Comparison of ENCODE assay signal across 9 mouse cellular contexts in the genomic region with DNA sequence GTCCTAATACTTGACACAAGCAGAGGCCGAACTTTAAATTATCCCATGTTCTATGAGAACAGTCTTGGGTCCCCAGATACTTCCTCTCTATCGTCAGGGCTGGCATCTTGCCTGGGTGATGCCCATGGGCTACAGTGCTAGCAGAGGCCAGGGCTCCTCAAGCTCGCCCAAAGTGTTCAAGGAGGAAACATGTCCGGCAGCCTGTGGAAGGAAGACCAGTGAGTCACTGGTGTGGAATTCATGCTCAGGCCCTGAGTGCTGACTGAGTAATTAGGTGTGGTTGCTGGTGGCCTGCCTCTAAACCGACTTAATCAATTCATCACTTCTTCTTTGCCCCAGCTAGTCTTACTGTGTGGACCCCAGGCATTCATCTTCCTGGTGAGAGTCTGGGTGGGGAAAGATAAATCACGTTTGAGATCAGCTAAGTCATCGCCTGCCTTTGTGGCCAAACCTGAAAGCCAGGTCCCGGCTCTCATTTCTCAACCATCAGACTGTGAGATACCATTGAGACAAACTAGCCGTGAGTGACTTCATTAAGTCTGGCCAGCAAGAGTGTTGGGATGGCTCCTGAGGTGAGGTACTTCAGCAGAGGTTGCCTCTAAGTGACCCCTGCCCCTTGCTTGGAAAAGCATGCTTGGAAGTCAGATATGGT. TPM values are rescaled to one million over a fixed set of nuclear protein-coding genes. Genes with fewer than 3 reads are reported as not detected.
DNase-seq lines count a peak whose midpoint lies in the region; ATAC-seq and TF ChIP-seq lines count a peak whose summit lies in the region.
"Had no signal": no experiment of that assay in that cellular context is flagged by ENCODE, and none has a peak within 500 bp of the region (broad histone marks: within the 10 kb centered on the region; RNA-seq: fewer than 3 reads in every experiment).

No protein-coding gene starts in this region.

- peak overlapping the region; percentile 67 for H3K27ac ChIP-seq in heart, embryonic 10.5 days
- H3K27ac ChIP-seq in stomach, postnatal 0 days (replicated peaks), result peak overlapping the region; percentile 31; the same call in 1 of the 2 replicates
- no peak overlapping the region for H3K27ac ChIP-seq in hindbrain, embryonic 13.5 days

- DNase-seq in left cerebral cortex, postnatal 4 days, result peak; percentile 49
- no peak for DNase-seq in left cerebral cortex, postnatal 14 days (ENCODE audit: low spot score in 2 of 2)
- DNase-seq in heart, embryonic 10.5 days (ENCODE audit: low spot score), result no peak
- DNase-seq in kidney, postnatal 10 days, result peak; percentile 72
- peak; percentile 52 for DNase-seq in stomach, postnatal 0 days (ENCODE audit: low spot score)
- no peak for DNase-seq in thymus, postnatal 0 days (ENCODE audit: low spot score)
- DNase-seq in layer of hippocampus, adult 9-10 months (ENCODE audit: low spot score), result no peak

- no peak overlapping the region for H3K9ac ChIP-seq in stomach, postnatal 0 days (ENCODE audit: low read length)
- H3K9ac ChIP-seq in hindbrain, embryonic 13.5 days, result no peak overlapping the region

- no peaks in the 10 kb centered on the region for H3K9me3 ChIP-seq in heart, embryonic 10.5 days
- no peaks in the 10 kb centered on the region for H3K9me3 ChIP-seq in stomach, postnatal 0 days (ENCODE audit: control insufficient read depth, low read length)
- H3K9me3 ChIP-seq in hindbrain, embryonic 13.5 days, result no peaks in the 10 kb centered on the region

- H3K4me2 ChIP-seq in stomach, postnatal 0 days (replicated peaks; ENCODE audit: low read depth), result no peak overlapping the region
- H3K4me2 ChIP-seq in hindbrain, embryonic 13.5 days, result no peak overlapping the region

- no peaks in the 10 kb centered on the region for H3K36me3 ChIP-seq in heart, embryonic 10.5 days
- no peaks in the 10 kb centered on the region for H3K36me3 ChIP-seq in stomach, postnatal 0 days (ENCODE audit: control insufficient read depth, insufficient read depth, low read length)
- H3K36me3 ChIP-seq in hindbrain, embryonic 13.5 days, result no peaks in the 10 kb centered on the region

- peaks cover 8% of the 10 kb centered on the region; the same call in 1 of the 2 replicates for H3K27me3 ChIP-seq in heart, embryonic 10.5 days (ENCODE audit: insufficient read depth, poor library complexity, severe bottlenecking)
- H3K27me3 ChIP-seq in stomach, postnatal 0 days (ENCODE audit: control insufficient read depth, insufficient read depth, low read length), result no peaks in the 10 kb centered on the region
- H3K27me3 ChIP-seq in hindbrain, embryonic 13.5 days, result no peaks in the 10 kb centered on the region
- H3K27me3 ChIP-seq: CH12.LX had no signal

- intact Hi-C loops in left cerebral cortex, postnatal 4 days (cut with DNase I), result no loop called here
- intact Hi-C loops in left cerebral cortex, postnatal 14 days (cut with DNase I), result no loop called here

- WGBS in heart, embryonic 10.5 days, result 41% methylated on average over 9 of the region's 9 CpGs
- WGBS in stomach, postnatal 0 days, result 32% methylated on average over 9 of the region's 9 CpGs
- WGBS in hindbrain, embryonic 13.5 days, result 57% methylated on average over 9 of the region's 9 CpGs

- no peak overlapping the region for H3K4me3 ChIP-seq in heart, embryonic 10.5 days
- H3K4me3 ChIP-seq in stomach, postnatal 0 days (ENCODE audit: low read depth, low read length), result no peak overlapping the region
- no peak overlapping the region for H3K4me3 ChIP-seq in hindbrain, embryonic 13.5 days

- ATAC-seq in stomach, postnatal 0 days (ENCODE audit: low FRiP score, low TSS enrichment), result peak; percentile 79
- no peak for ATAC-seq in hindbrain, embryonic 13.5 days (ENCODE audit: low FRiP score)

- TF ChIP-seq EP300 in stomach, postnatal 0 days (optimal IDR thresholded peaks at IDR 0.05), result peak; percentile 73

- TF ChIP-seq CTCF in stomach, postnatal 0 days (IDR thresholded peaks at IDR 0.05; ENCODE audit: low read depth), result no peak

- peaks cover 57% of the 10 kb centered on the region for H3K4me1 ChIP-seq in heart, embryonic 10.5 days
- H3K4me1 ChIP-seq in stomach, postnatal 0 days (replicated peaks; ENCODE audit: control insufficient read depth, insufficient read depth), result 0 out of 2 replicates have a peak, but pooled peaks cover 3% of the 10 kb centered on the region
- peaks cover 75% of the 10 kb centered on the region for H3K4me1 ChIP-seq in hindbrain, embryonic 13.5 days (replicated peaks)

RNA-seq across cellular contexts. Expression of gene Ackr3, which starts 21.9 kb away (rescaled TPM):
- total RNA-seq in left cerebral cortex, postnatal 4 days (2021), result 1 to 10 TPM; 7.3 to 9.0 TPM
- 10 to 100 TPM in 1 of 2 experiments, 1 to 10 TPM in 1; 7.2 to 10.5 TPM for total RNA-seq in left cerebral cortex, postnatal 14 days (2021)
- 24.7 and 25.5 TPM in 2 replicates for polyA plus RNA-seq in heart, embryonic 10.5 days (2016; fragmentation: Nextera tagmentation; extraction: Ambion mirVana)
- polyA plus RNA-seq in stomach, postnatal 0 days (2015; fragmentation: Nextera tagmentation; extraction: Ambion mirVana), result 14.6 and 15.6 TPM in 2 replicates
- 1.6 TPM in 2 replicates for polyA plus RNA-seq in thymus, postnatal 0 days (2015; fragmentation: Nextera tagmentation; extraction: Ambion mirVana)
- 13.1 and 13.9 TPM in 2 replicates for polyA plus RNA-seq in hindbrain, embryonic 13.5 days (2015; fragmentation: Nextera tagmentation; extraction: Ambion mirVana)

Comparison
In these comparisons a context has a peak if more than half of its experiments do, and no peak if none do; other contexts are left out.
1. DNase-seq: peak in left cerebral cortex, postnatal 4 days (single experiment), kidney, postnatal 10 days (single experiment) and stomach, postnatal 0 days (single experiment); none in left cerebral cortex, postnatal 14 days (0 of 2), heart, embryonic 10.5 days (single experiment), thymus, postnatal 0 days (single experiment) and layer of hippocampus, adult 9-10 months (single experiment).